Comparison of ENCODE assay signal across 19 mouse cellular contexts in genomic region chr10:83728529-83728928, GRCm38 (mm10). TPM values are rescaled to one million over a fixed set of nuclear protein-coding genes. Genes with fewer than 3 reads are reported as not detected.
DNase-seq lines count a peak whose midpoint lies in the region; ATAC-seq and TF ChIP-seq lines count a peak whose summit lies in the region.
"Had no signal": no experiment of that assay in that cellular context is flagged by ENCODE, and none has a peak within 500 bp of the region (broad histone marks: within the 10 kb centered on the region; RNA-seq: fewer than 3 reads in every experiment).

No protein-coding gene starts in this region.

- H3K4me3 ChIP-seq in hindbrain, embryonic 12.5 days: no peak overlapping the region
- H3K4me3 ChIP-seq in hindbrain, embryonic 14.5 days (replicated peaks; ENCODE audit: low read length): no peak overlapping the region
- H3K4me3 ChIP-seq in neural tube, embryonic 14.5 days (ENCODE audit: low read depth, low read length): no peak overlapping the region
- no peak overlapping the region for H3K4me3 ChIP-seq in embryonic facial prominence, embryonic 14.5 days (ENCODE audit: low read depth, low read length)
- no peak overlapping the region for H3K4me3 ChIP-seq in gastrocnemius, adult 2 months
- H3K4me3 ChIP-seq: heart, embryonic 10.5 days; layer of hippocampus, adult 2 months; left cerebral cortex, adult 2 months; limb, embryonic 13.5 days; stomach, embryonic 15.5 days had no signal

- H3K36me3 ChIP-seq in hindbrain, embryonic 12.5 days: no peaks in the 10 kb centered on the region
- no peaks in the 10 kb centered on the region for H3K36me3 ChIP-seq in hindbrain, embryonic 14.5 days (replicated peaks; ENCODE audit: control insufficient read depth, insufficient read depth)
- H3K36me3 ChIP-seq in neural tube, embryonic 14.5 days (ENCODE audit: control insufficient read depth, insufficient read depth, low read length): no peaks in the 10 kb centered on the region
- no peaks in the 10 kb centered on the region for H3K36me3 ChIP-seq in embryonic facial prominence, embryonic 14.5 days (ENCODE audit: control insufficient read depth, insufficient read depth, low read length)
- H3K36me3 ChIP-seq: limb, embryonic 13.5 days; stomach, embryonic 15.5 days had no signal

- no peaks in the 10 kb centered on the region for H3K9me3 ChIP-seq in hindbrain, embryonic 12.5 days (replicated peaks)
- no peaks in the 10 kb centered on the region for H3K9me3 ChIP-seq in hindbrain, embryonic 14.5 days (ENCODE audit: control insufficient read depth, low read length)
- H3K9me3 ChIP-seq in neural tube, embryonic 14.5 days (ENCODE audit: control insufficient read depth, low read length): no peaks in the 10 kb centered on the region
- H3K9me3 ChIP-seq in embryonic facial prominence, embryonic 14.5 days (ENCODE audit: control insufficient read depth, low read length): 0 out of 2 replicates have a peak, but pooled peaks cover 6% of the 10 kb centered on the region
- H3K9me3 ChIP-seq: heart, embryonic 10.5 days; stomach, embryonic 15.5 days had no signal

- 70% methylated on average over 6 of the region's 6 CpGs for WGBS in hindbrain, embryonic 12.5 days
- 79% methylated on average over 6 of the region's 6 CpGs for WGBS in hindbrain, embryonic 14.5 days
- 77% methylated on average over 6 of the region's 6 CpGs for WGBS in neural tube, embryonic 14.5 days
- WGBS in embryonic facial prominence, embryonic 14.5 days: 70% methylated on average over 6 of the region's 6 CpGs

- no peak overlapping the region for H3K27ac ChIP-seq in hindbrain, embryonic 12.5 days
- H3K27ac ChIP-seq in hindbrain, embryonic 14.5 days: no peak overlapping the region
- no peak overlapping the region for H3K27ac ChIP-seq in neural tube, embryonic 14.5 days (ENCODE audit: low read depth, low read length)
- H3K27ac ChIP-seq in embryonic facial prominence, embryonic 14.5 days (replicated peaks; ENCODE audit: low read depth, low read length): no peak overlapping the region
- H3K27ac ChIP-seq in gastrocnemius, adult 2 months: no peak overlapping the region
- H3K27ac ChIP-seq: heart, embryonic 10.5 days; kidney, postnatal 0 days; layer of hippocampus, adult 2 months; left cerebral cortex, adult 2 months; limb, embryonic 13.5 days; macrophage; stomach, embryonic 15.5 days had no signal

- no peak overlapping the region for H3K9ac ChIP-seq in hindbrain, embryonic 12.5 days
- H3K9ac ChIP-seq in hindbrain, embryonic 14.5 days: no peak overlapping the region
- H3K9ac ChIP-seq in neural tube, embryonic 14.5 days (replicated peaks; ENCODE audit: low read depth, low read length): no peak overlapping the region
- H3K9ac ChIP-seq in embryonic facial prominence, embryonic 14.5 days (ENCODE audit: low read depth, low read length): no peak overlapping the region
- H3K9ac ChIP-seq: limb, embryonic 13.5 days; stomach, embryonic 15.5 days had no signal

- intact Hi-C loops in gastrocnemius, adult 2 months (cut with DNase I): loop anchor here (5.0 kb wide), 1 partner anchor 81 kb away; the partner anchor contains the start of gene Appl2

- DNase-seq in hindbrain, embryonic 14.5 days (ENCODE audit: low spot score): no peak
- no peak for DNase-seq in neural tube, embryonic 10.5 days (ENCODE audit: extremely low spot score, low spot score)
- peak; percentile 26 for DNase-seq in embryonic facial prominence, embryonic 14.5 days (ENCODE audit: low spot score)
- DNase-seq in thymus, postnatal 4 days: peak; percentile 60
- no peak for DNase-seq in gastrocnemius, adult 2 months
- DNase-seq: cerebellum, postnatal 14 days; lung, adult 18-20 months; right cerebral cortex, adult 18-20 months; spleen, adult 18-20 months had no signal

- no peaks in the 10 kb centered on the region for H3K27me3 ChIP-seq in hindbrain, embryonic 12.5 days
- no peaks in the 10 kb centered on the region for H3K27me3 ChIP-seq in hindbrain, embryonic 14.5 days (ENCODE audit: control insufficient read depth, insufficient read depth, low read length)
- H3K27me3 ChIP-seq in neural tube, embryonic 14.5 days (ENCODE audit: control insufficient read depth, insufficient read depth, low read length): no peaks in the 10 kb centered on the region
- no peaks in the 10 kb centered on the region for H3K27me3 ChIP-seq in embryonic facial prominence, embryonic 14.5 days (replicated peaks; ENCODE audit: control insufficient read depth, insufficient read depth, low read length)
- H3K27me3 ChIP-seq: limb, embryonic 13.5 days; stomach, embryonic 15.5 days had no signal

- 0 out of 2 replicates have a peak, but pooled peaks have one; percentile 16 for ATAC-seq in hindbrain, embryonic 12.5 days (ENCODE audit: low FRiP score)
- ATAC-seq in hindbrain, embryonic 14.5 days (ENCODE audit: low FRiP score): no peak
- 0 out of 2 replicates have a peak, but pooled peaks have one; percentile 30 for ATAC-seq in neural tube, embryonic 14.5 days (ENCODE audit: low read depth)
- no peak for ATAC-seq in embryonic facial prominence, embryonic 14.5 days (ENCODE audit: low read depth)

- TF ChIP-seq CTCF in gastrocnemius, adult 2 months (IDR thresholded peaks at IDR 0.05): no peak

- H3K4me2 ChIP-seq in hindbrain, embryonic 12.5 days (replicated peaks): no peak overlapping the region
- no peak overlapping the region for H3K4me2 ChIP-seq in hindbrain, embryonic 14.5 days (replicated peaks)
- no peak overlapping the region for H3K4me2 ChIP-seq in neural tube, embryonic 14.5 days (ENCODE audit: low read depth, low read length)
- no peak overlapping the region for H3K4me2 ChIP-seq in embryonic facial prominence, embryonic 14.5 days (ENCODE audit: low read depth, low read length)
- H3K4me2 ChIP-seq: limb, embryonic 13.5 days; stomach, embryonic 15.5 days had no signal

- peaks cover 9% of the 10 kb centered on the region; the same call in 1 of the 2 replicates for H3K4me1 ChIP-seq in hindbrain, embryonic 12.5 days
- H3K4me1 ChIP-seq in hindbrain, embryonic 14.5 days (replicated peaks; ENCODE audit: control insufficient read depth, insufficient read depth, low read length): no peaks in the 10 kb centered on the region
- H3K4me1 ChIP-seq in neural tube, embryonic 14.5 days (ENCODE audit: control insufficient read depth, insufficient read depth, low read length): no peaks in the 10 kb centered on the region
- no peaks in the 10 kb centered on the region for H3K4me1 ChIP-seq in embryonic facial prominence, embryonic 14.5 days (ENCODE audit: control insufficient read depth, insufficient read depth, low read length)

RNA-seq across cellular contexts. Expression of gene 1500009L16Rik, which starts 5.9 kb away (rescaled TPM):
- 40.3 and 42.9 TPM in 2 replicates for polyA plus RNA-seq in hindbrain, embryonic 12.5 days (2016; fragmentation: Nextera tagmentation; extraction: Ambion mirVana)
- 87.9 and 88.7 TPM in 2 replicates for polyA plus RNA-seq in hindbrain, embryonic 14.5 days (2014; fragmentation: Nextera tagmentation; extraction: Ambion mirVana)
- 74.8 and 92.7 TPM in 2 replicates for polyA plus RNA-seq in neural tube, embryonic 14.5 days (2014; fragmentation: Nextera tagmentation; extraction: Ambion mirVana)
- 22.7 and 25.8 TPM in 2 replicates for polyA plus RNA-seq in embryonic facial prominence, embryonic 14.5 days (2014; fragmentation: Nextera tagmentation; extraction: Ambion mirVana)
- 1 to 10 TPM in 1 of 2 experiments, under 1 TPM in 1; 0.89 to 1.4 TPM for total RNA-seq in gastrocnemius, adult 2 months (2021)
- total RNA-seq: neutrophil, adult 5-6 weeks had no signal
- polyA plus RNA-seq: macrophage had no signal

Comparison
In these comparisons a context has a peak if more than half of its experiments do, and no peak if none do; other contexts are left out.
1. ATAC-seq: peak in hindbrain, embryonic 12.5 days (single experiment) and neural tube, embryonic 14.5 days (single experiment); none in hindbrain, embryonic 14.5 days (single experiment) and embryonic facial prominence, embryonic 14.5 days (single experiment).
2. DNase-seq: peak in embryonic facial prominence, embryonic 14.5 days (single experiment) and thymus, postnatal 4 days (single experiment); none in hindbrain, embryonic 14.5 days (single experiment), neural tube, embryonic 10.5 days (single experiment) and gastrocnemius, adult 2 months (single experiment).